ENCODE assay signal across 15 mouse cellular contexts in genomic region chr17:29693571-29693970, GRCm38 (mm10).
"Had no signal": no experiment of that assay in that cellular context is flagged by ENCODE, and none has a peak within 500 bp of the region (broad histone marks: within the 10 kb centered on the region; RNA-seq: fewer than 3 reads in every experiment).

No protein-coding gene starts in this region.

- H3K4me2 ChIP-seq: limb, embryonic 12.5 days; liver, embryonic 13.5 days; neural tube, embryonic 13.5 days had no signal

- DNase-seq: kidney, adult 11 months; kidney, adult 9 months; kidney, postnatal 4 days; liver; liver, embryonic 13.5 days; liver, postnatal 0 days; lung, postnatal 36 days; midbrain, embryonic 14.5 days; right cerebral cortex, adult 18-20 months; right cerebral cortex, postnatal 25 days had no signal

- H3K27ac ChIP-seq: kidney, postnatal 0 days; layer of hippocampus, adult 2 months; limb, embryonic 12.5 days; liver, embryonic 13.5 days; midbrain, embryonic 10.5 days; neural tube, embryonic 13.5 days had no signal

- H3K27me3 ChIP-seq: limb, embryonic 12.5 days; liver, embryonic 13.5 days; neural tube, embryonic 13.5 days had no signal

- H3K4me1 ChIP-seq: limb, embryonic 12.5 days; midbrain, embryonic 10.5 days; neural tube, embryonic 13.5 days had no signal

- ATAC-seq: liver, postnatal 0 days had no signal

- H3K9me3 ChIP-seq: limb, embryonic 12.5 days; liver, embryonic 13.5 days; neural tube, embryonic 13.5 days had no signal

- H3K9ac ChIP-seq: limb, embryonic 12.5 days; liver, embryonic 13.5 days; liver, postnatal 0 days; neural tube, embryonic 13.5 days had no signal

- H3K4me3 ChIP-seq: layer of hippocampus, adult 2 months; limb, embryonic 12.5 days; liver, embryonic 13.5 days; midbrain, embryonic 10.5 days; neural tube, embryonic 13.5 days had no signal
